Mouse (Mus musculus): ENCODE results near the gene Ormdl3.

- TF ChIP-seq POLR2A (IDR thresholded peaks at IDR 0.05; ENCODE audit: insufficient read depth, low read depth, low read length) (no peak), CTCF (IDR thresholded peaks at IDR 0.05) (no peak), EP300 (IDR thresholded peaks at IDR 0.05; ENCODE audit: insufficient read depth, low read depth, low read length) (no peak)
Measured at GRCm38 (mm10) chr11:98595473-98595872, 8.3 kb upstream of the Ormdl3 start.

Measured in heart, adult 2 months (tissue).